Mouse (Mus musculus) B cell, adult 62 days (primary cell): ENCODE results near the gene Creld1. TPM values are rescaled to one million over a fixed set of nuclear protein-coding genes. Genes with fewer than 3 reads are reported as not detected.

Experiments
- total RNA-seq: library from RNA; stranded (reverse); gene quantifications from 4 replicates; pipeline ENCODE4 v1.2.4, GENCODE M21; 2023

Gene Creld1
- total RNA-seq: 15.5 to 21.0 TPM (median 16.6 TPM) in 4 replicates

DNA sequence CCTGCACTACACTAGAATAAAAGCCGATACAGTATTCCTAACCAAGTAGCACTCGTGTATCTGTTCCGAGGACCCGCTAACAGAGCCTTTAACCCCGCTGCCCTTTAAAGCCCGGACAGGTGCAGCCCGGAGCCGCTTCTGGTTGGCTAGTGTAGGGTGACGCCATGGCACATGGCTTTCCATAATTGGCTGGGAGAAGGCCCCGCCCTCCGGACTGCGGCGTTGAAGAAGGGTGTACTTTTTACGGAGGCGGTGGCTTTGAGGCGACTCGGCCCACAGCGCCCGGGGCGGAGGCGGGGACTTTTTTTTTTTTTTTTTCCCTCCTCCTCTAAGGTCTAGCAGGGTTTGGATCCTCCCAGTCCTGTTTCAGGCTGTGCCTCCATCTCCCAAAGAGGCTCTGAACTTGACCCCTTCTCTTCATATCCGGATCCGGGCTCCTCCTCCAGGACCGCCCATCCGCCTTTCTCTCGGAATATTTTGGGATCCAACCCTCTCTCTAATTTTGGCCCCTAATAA is at the start of gene Creld1:
TSS of gene Creld1 (plus strand) at position 198 of the 516 bp plus-strand sequence.

DNA sequence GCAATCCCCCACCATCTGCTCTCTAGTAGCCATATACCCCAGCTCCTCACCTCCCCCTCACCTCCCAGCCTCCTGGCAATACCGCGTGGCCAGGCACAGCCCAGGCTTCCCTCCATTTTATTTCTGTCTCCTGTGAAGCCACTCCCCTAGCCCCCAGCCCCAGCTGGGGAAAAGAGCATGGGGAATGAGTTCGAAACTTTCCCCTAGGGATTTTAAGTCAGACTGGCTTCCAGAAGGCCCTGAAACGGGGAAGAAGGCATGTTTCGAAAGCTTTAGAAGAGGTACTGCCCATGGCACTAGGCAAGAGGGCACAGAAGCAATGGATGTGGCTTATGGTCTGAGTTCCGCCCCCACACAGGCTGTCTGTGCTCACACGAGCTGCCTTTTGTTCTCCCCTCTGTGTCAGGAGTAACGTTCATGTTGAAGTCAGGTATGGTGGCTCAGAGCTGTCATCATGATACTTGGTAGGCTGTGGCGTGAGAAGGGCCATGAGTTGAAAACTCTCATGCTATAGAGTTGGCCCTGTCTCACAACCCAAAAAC is 47.4 kb upstream of the Creld1 start, which contains the start of gene Cidec:
TSS of gene Cidec (minus strand) at position 97 of the 542 bp plus-strand sequence.

GRCm38 (mm10) chr6:113442442-113443090 is 40.5 kb upstream of the Creld1 start, which contains the start of gene Jagn1:
TSS of gene Jagn1 (plus strand) at chr6:113442569.

DNA sequence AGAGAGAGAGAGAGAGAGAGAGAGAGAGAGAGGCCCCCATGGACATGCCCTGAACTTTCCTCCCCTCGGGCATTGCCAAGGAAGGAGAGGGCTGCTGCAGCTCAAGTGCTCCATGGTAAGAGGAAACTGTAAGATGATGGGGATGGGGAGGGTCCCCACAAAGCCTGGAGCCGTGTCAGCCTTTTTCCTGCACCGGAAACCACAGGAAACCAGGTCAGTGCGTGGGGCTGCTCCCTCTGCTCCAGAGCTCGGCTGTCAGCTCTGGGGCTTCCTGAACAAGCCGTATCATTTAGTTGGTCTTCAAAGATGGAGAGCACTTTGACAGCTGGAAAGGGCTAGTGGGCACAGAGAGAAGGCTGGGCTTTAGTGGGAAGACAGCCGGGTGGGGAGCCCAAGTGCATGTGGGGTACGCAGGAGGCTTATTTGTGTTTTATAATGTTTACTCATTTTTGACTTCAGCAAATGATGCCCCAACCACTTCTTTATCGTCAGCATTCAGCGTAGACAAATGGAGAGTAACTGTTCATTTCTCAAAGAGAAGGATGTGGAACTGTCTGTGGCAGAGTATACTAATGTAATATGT is 25.1 kb upstream of the Creld1 start, which contains the start of gene Il17re:
TSS of gene Il17re (plus strand) at position 533 of the 583 bp plus-strand sequence.

DNA sequence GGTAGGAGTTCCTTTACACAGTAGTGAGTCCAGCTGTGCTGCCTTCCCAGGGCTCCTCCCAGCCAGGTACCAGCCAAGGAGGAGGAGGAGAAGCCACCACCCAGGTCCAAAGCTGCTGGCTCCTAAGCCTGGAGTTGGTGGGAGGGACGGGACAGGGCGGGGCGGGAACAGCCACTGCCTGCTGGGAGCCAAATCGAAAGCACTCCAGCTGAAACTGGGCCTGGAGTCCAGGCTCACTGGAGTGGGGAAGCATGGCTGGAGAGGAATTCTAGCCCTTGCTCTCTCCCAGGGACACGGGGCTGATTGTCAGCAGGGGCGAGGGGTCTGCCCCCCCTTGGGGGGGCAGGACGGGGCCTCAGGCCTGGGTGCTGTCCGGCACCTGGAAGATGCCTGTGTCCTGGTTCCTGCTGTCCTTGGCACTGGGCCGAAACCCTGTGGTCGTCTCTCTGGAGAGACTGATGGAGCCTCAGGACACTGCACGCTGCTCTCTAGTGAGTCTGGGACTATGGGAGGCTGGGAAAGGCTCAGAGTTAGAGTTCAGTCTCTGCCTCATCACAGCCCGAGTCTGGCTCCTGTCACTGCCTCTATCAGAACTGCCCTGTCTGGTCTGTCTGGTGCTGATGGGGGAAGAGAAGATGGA is 11.7 kb upstream of the Creld1 start, which contains the start of gene Il17rc:
TSS of gene Il17rc (plus strand) at position 131 of the 640 bp plus-strand sequence.

GRCm38 (mm10) chr6:113501388-113502084 is 18.4 kb downstream of the Creld1 start, which contains the start of gene Prrt3:
TSS of gene Prrt3 (minus strand) at chr6:113501931.

GRCm38 (mm10) chr6:113530932-113531839 is 48.1 kb downstream of the Creld1 start, which contains the start of the genes Emc3 and Fancd2:
TSS of gene Emc3 (minus strand) at chr6:113531652.
TSS of gene Fancd2 (plus strand) at chr6:113531682.

Other genes starting within 250 kb of the Creld1 start
- gene Mtmr14, start 245.5 kb upstream of the Creld1 start, total RNA-seq: 50.6 to 67.4 TPM (median 55.5 TPM) in 4 replicates
- gene Cpne9, start 201.0 kb upstream of the Creld1 start, total RNA-seq: 1.5 to 3.2 TPM (median 2.4 TPM) in 4 replicates
- gene Brpf1, start 176.2 kb upstream of the Creld1 start, total RNA-seq: 66.6 to 68.3 TPM (median 67.0 TPM) in 4 replicates
- gene Ogg1, start 156.3 kb upstream of the Creld1 start, total RNA-seq: 10.0 to 17.1 TPM (median 12.4 TPM) in 4 replicates
- 0.89 to 1.4 TPM (median 1.2 TPM) in 3 of 4 replicates, not detected in the other for gene Camk1, start 139.3 kb upstream of the Creld1 start, total RNA-seq
- 26.6 to 32.6 TPM (median 28.8 TPM) in 4 replicates for gene Tada3, start 105.4 kb upstream of the Creld1 start, total RNA-seq
- gene Arpc4, start 105.2 kb upstream of the Creld1 start, total RNA-seq: 243 to 268 TPM (median 249 TPM) in 4 replicates
- gene Ttll3, start 94.0 kb upstream of the Creld1 start, total RNA-seq: 32.4 to 41.0 TPM (median 37.4 TPM) in 4 replicates
- gene Rpusd3, start 64.0 kb upstream of the Creld1 start, total RNA-seq: 10.5 to 20.9 TPM (median 13.6 TPM) in 4 replicates
- not detected in 4 replicates for gene Cidec, start 47.5 kb upstream of the Creld1 start, total RNA-seq
- gene Jagn1, start 40.7 kb upstream of the Creld1 start, total RNA-seq: 16.2 to 23.5 TPM (median 20.8 TPM) in 4 replicates
- gene Il17re, start 24.8 kb upstream of the Creld1 start, total RNA-seq: not detected in 4 replicates
- gene Il17rc, start 11.9 kb upstream of the Creld1 start, total RNA-seq: not detected in 4 replicates
- 0.33 to 0.53 TPM (median 0.41 TPM) in 4 replicates for gene Prrt3, start 18.6 kb downstream of the Creld1 start, total RNA-seq
- gene Emc3, start 48.4 kb downstream of the Creld1 start, total RNA-seq: 78.1 to 83.8 TPM (median 81.8 TPM) in 4 replicates
- 1.5 to 3.8 TPM (median 2.6 TPM) in 4 replicates for gene Fancd2, start 48.4 kb downstream of the Creld1 start, total RNA-seq
- gene Fancd2os, start 117.4 kb downstream of the Creld1 start, total RNA-seq: not detected in 4 replicates
- gene Brk1, start 121.5 kb downstream of the Creld1 start, total RNA-seq: 109 to 116 TPM (median 111 TPM) in 4 replicates
- gene Vhl, start 140.7 kb downstream of the Creld1 start, total RNA-seq: 26.1 to 34.3 TPM (median 32.7 TPM) in 4 replicates
- gene Irak2, start 155.2 kb downstream of the Creld1 start, total RNA-seq: 159 to 180 TPM (median 169 TPM) in 4 replicates
- gene Tatdn2, start 213.8 kb downstream of the Creld1 start, total RNA-seq: 211 to 234 TPM (median 215 TPM) in 4 replicates
- 2.9 to 3.5 TPM (median 3.2 TPM) in 4 replicates for gene Ghrl, start 236.6 kb downstream of the Creld1 start, total RNA-seq